14 mouse cellular contexts compared by ENCODE assay signal in genomic region chr2:157427164-157427563, GRCm38 (mm10). TPM values are rescaled to one million over a fixed set of nuclear protein-coding genes. Genes with fewer than 3 reads are reported as not detected.
A peak's percentile ranks its signal among the peaks of the same experiment; 100 is the strongest.
DNase-seq lines count a peak whose midpoint lies in the region; ATAC-seq and TF ChIP-seq lines count a peak whose summit lies in the region.
"Had no signal": no experiment of that assay in that cellular context is flagged by ENCODE, and none has a peak within 500 bp of the region (broad histone marks: within the 10 kb centered on the region; RNA-seq: fewer than 3 reads in every experiment).

No protein-coding gene starts in this region.

- H3K27ac ChIP-seq in hindbrain, embryonic 12.5 days: 0 out of 2 replicates have a peak overlapping the region, but pooled peaks have one; percentile 1
- H3K27ac ChIP-seq in hindbrain, embryonic 14.5 days: no peak overlapping the region
- peak overlapping the region; percentile 30; the same call in 1 of the 2 replicates for H3K27ac ChIP-seq in stomach, embryonic 16.5 days (ENCODE audit: low read length)
- H3K27ac ChIP-seq in stomach, postnatal 0 days (replicated peaks): no peak overlapping the region
- peak overlapping the region; percentile 100; the same call in 1 of the 2 replicates for H3K27ac ChIP-seq in small intestine, adult 2 months (ENCODE audit: insufficient read depth, low read depth, low read length)

- DNase-seq in cerebellum, adult 18-20 months: peak; percentile 27 to 28
- no peak for DNase-seq in hindbrain, embryonic 14.5 days (ENCODE audit: low spot score)
- DNase-seq in stomach, postnatal 0 days (ENCODE audit: low spot score): no peak
- DNase-seq in kidney, postnatal 4 days: no peak
- DNase-seq: adrenal gland, postnatal 25 days; gastrocnemius, postnatal 10 days; heart, postnatal 36 days; kidney, adult 2 months; kidney, postnatal 36 days; lung, postnatal 36 days had no signal

- H3K36me3 ChIP-seq in hindbrain, embryonic 12.5 days: peaks cover 11% of the 10 kb centered on the region; the same call in 1 of the 2 replicates
- H3K36me3 ChIP-seq in hindbrain, embryonic 14.5 days (replicated peaks; ENCODE audit: control insufficient read depth, insufficient read depth): peaks cover 26% of the 10 kb centered on the region
- H3K36me3 ChIP-seq in stomach, embryonic 16.5 days (ENCODE audit: control insufficient read depth, insufficient read depth, low read length): no peaks in the 10 kb centered on the region; the same call in 1 of the 2 replicates
- peaks cover 6% of the 10 kb centered on the region; the same call in 1 of the 2 replicates for H3K36me3 ChIP-seq in stomach, postnatal 0 days (ENCODE audit: control insufficient read depth, insufficient read depth, low read length)
- H3K36me3 ChIP-seq in small intestine, adult 2 months (ENCODE audit: control insufficient read depth, insufficient read depth, low read length): peaks cover 19% of the 10 kb centered on the region

- peaks cover 80% of the 10 kb centered on the region for H3K4me1 ChIP-seq in hindbrain, embryonic 12.5 days
- peaks cover 71% of the 10 kb centered on the region for H3K4me1 ChIP-seq in hindbrain, embryonic 14.5 days (replicated peaks; ENCODE audit: control insufficient read depth, insufficient read depth, low read length)
- peaks cover 72% of the 10 kb centered on the region for H3K4me1 ChIP-seq in stomach, embryonic 16.5 days (ENCODE audit: control insufficient read depth, insufficient read depth, low read length)
- peaks cover 9% of the 10 kb centered on the region for H3K4me1 ChIP-seq in stomach, postnatal 0 days (replicated peaks; ENCODE audit: control insufficient read depth, insufficient read depth)
- peaks cover 66% of the 10 kb centered on the region for H3K4me1 ChIP-seq in small intestine, adult 2 months (ENCODE audit: control insufficient read depth, insufficient read depth, insufficient read length, low read length)

- 0 out of 2 replicates have a peak overlapping the region, but pooled peaks have one; percentile 25 for H3K9ac ChIP-seq in hindbrain, embryonic 12.5 days
- H3K9ac ChIP-seq in hindbrain, embryonic 14.5 days: no peak overlapping the region
- no peak overlapping the region for H3K9ac ChIP-seq in stomach, embryonic 16.5 days (ENCODE audit: low read length)
- no peak overlapping the region for H3K9ac ChIP-seq in stomach, postnatal 0 days (ENCODE audit: low read length)

- no peak for TF ChIP-seq CTCF in stomach, postnatal 0 days (IDR thresholded peaks at IDR 0.05; ENCODE audit: low read depth)
- TF ChIP-seq CTCF in small intestine, adult 2 months (IDR thresholded peaks at IDR 0.05; ENCODE audit: extremely low read depth, insufficient read length, insufficient replicate concordance, low read depth, low read length): no peak

- H3K9me3 ChIP-seq in hindbrain, embryonic 12.5 days (replicated peaks): no peaks in the 10 kb centered on the region
- no peaks in the 10 kb centered on the region for H3K9me3 ChIP-seq in hindbrain, embryonic 14.5 days (ENCODE audit: control insufficient read depth, low read length)
- H3K9me3 ChIP-seq in stomach, embryonic 16.5 days (replicated peaks; ENCODE audit: control insufficient read depth, low read length): no peaks in the 10 kb centered on the region
- H3K9me3 ChIP-seq in stomach, postnatal 0 days (ENCODE audit: control insufficient read depth, low read length): no peaks in the 10 kb centered on the region

- no peak overlapping the region for H3K4me2 ChIP-seq in hindbrain, embryonic 12.5 days (replicated peaks)
- H3K4me2 ChIP-seq in hindbrain, embryonic 14.5 days (replicated peaks): no peak overlapping the region
- H3K4me2 ChIP-seq in stomach, embryonic 16.5 days (ENCODE audit: low read depth, low read length): no peak overlapping the region
- H3K4me2 ChIP-seq in stomach, postnatal 0 days (replicated peaks; ENCODE audit: low read depth): no peak overlapping the region

- no peak for ATAC-seq in cerebellum, adult (ENCODE audit: insufficient number of reproducible peaks, low FRiP score, low TSS enrichment)
- no peak for ATAC-seq in hindbrain, embryonic 12.5 days (ENCODE audit: low FRiP score)
- no peak for ATAC-seq in hindbrain, embryonic 14.5 days (ENCODE audit: low FRiP score)
- ATAC-seq in stomach, embryonic 16.5 days (ENCODE audit: insufficient read depth, low FRiP score): no peak
- ATAC-seq in stomach, postnatal 0 days (ENCODE audit: low FRiP score, low TSS enrichment): no peak

- H3K27me3 ChIP-seq in hindbrain, embryonic 12.5 days: no peaks in the 10 kb centered on the region
- no peaks in the 10 kb centered on the region for H3K27me3 ChIP-seq in hindbrain, embryonic 14.5 days (ENCODE audit: control insufficient read depth, insufficient read depth, low read length)
- H3K27me3 ChIP-seq in stomach, embryonic 16.5 days (ENCODE audit: control insufficient read depth, insufficient read depth, low read length): no peaks in the 10 kb centered on the region
- no peaks in the 10 kb centered on the region for H3K27me3 ChIP-seq in stomach, postnatal 0 days (ENCODE audit: control insufficient read depth, insufficient read depth, low read length)
- no peaks in the 10 kb centered on the region for H3K27me3 ChIP-seq in small intestine, adult 2 months (ENCODE audit: control insufficient read depth, insufficient read depth, low read length)

- H3K4me3 ChIP-seq in hindbrain, embryonic 12.5 days: no peak overlapping the region
- H3K4me3 ChIP-seq in hindbrain, embryonic 14.5 days (replicated peaks; ENCODE audit: low read length): no peak overlapping the region
- no peak overlapping the region for H3K4me3 ChIP-seq in stomach, embryonic 16.5 days (replicated peaks; ENCODE audit: low read length)
- no peak overlapping the region for H3K4me3 ChIP-seq in stomach, postnatal 0 days (ENCODE audit: low read depth, low read length)
- 0 out of 2 replicates have a peak overlapping the region, but pooled peaks have one; percentile 4 for H3K4me3 ChIP-seq in small intestine, adult 2 months (ENCODE audit: low read depth, low read length)

- TF ChIP-seq EP300 in stomach, postnatal 0 days (optimal IDR thresholded peaks at IDR 0.05): no peak

- TF ChIP-seq POLR2A in small intestine, adult 2 months (IDR thresholded peaks at IDR 0.05; ENCODE audit: low read depth, low read length): no peak

- WGBS in hindbrain, embryonic 12.5 days: 92% methylated on average over 5 of the region's 5 CpGs
- 83% methylated on average over 5 of the region's 5 CpGs for WGBS in hindbrain, embryonic 14.5 days
- WGBS in stomach, embryonic 16.5 days: 84% methylated on average over 5 of the region's 5 CpGs
- WGBS in stomach, postnatal 0 days: 86% methylated on average over 5 of the region's 5 CpGs
- WGBS in small intestine, adult 2 months: 80% methylated on average over 5 of the region's 5 CpGs

RNA-seq across cellular contexts. Expression of gene Src, which starts 8.9 kb away (rescaled TPM):
- polyA plus RNA-seq in hindbrain, embryonic 12.5 days (2016; fragmentation: Nextera tagmentation; extraction: Ambion mirVana): 33.6 and 35.1 TPM in 2 replicates
- 24.8 and 30.1 TPM in 2 replicates for polyA plus RNA-seq in hindbrain, embryonic 14.5 days (2014; fragmentation: Nextera tagmentation; extraction: Ambion mirVana)
- polyA plus RNA-seq in stomach, embryonic 16.5 days (2015; fragmentation: Nextera tagmentation; extraction: Ambion mirVana): 12.1 and 14.7 TPM in 2 replicates
- polyA plus RNA-seq in stomach, postnatal 0 days (2015; fragmentation: Nextera tagmentation; extraction: Ambion mirVana): 12.0 and 12.9 TPM in 2 replicates
- polyA plus RNA-seq in small intestine, adult 2 months (2012; rRNA removed): 65.9 and 161 TPM in 2 replicates

RNA-seq across cellular contexts. Expression of gene Manbal, which starts 59.8 kb away (rescaled TPM):
- polyA plus RNA-seq in hindbrain, embryonic 12.5 days (2016; fragmentation: Nextera tagmentation; extraction: Ambion mirVana): 72.4 and 73.9 TPM in 2 replicates
- 53.3 and 58.1 TPM in 2 replicates for polyA plus RNA-seq in hindbrain, embryonic 14.5 days (2014; fragmentation: Nextera tagmentation; extraction: Ambion mirVana)
- polyA plus RNA-seq in stomach, embryonic 16.5 days (2015; fragmentation: Nextera tagmentation; extraction: Ambion mirVana): 76.3 and 78.0 TPM in 2 replicates
- 68.8 and 68.9 TPM in 2 replicates for polyA plus RNA-seq in stomach, postnatal 0 days (2015; fragmentation: Nextera tagmentation; extraction: Ambion mirVana)
- polyA plus RNA-seq in small intestine, adult 2 months (2012; rRNA removed): 20.1 and 47.5 TPM in 2 replicates

Comparison
In these comparisons a context has a peak if more than half of its experiments do, and no peak if none do; other contexts are left out.
1. H3K27ac ChIP-seq: peak in hindbrain, embryonic 12.5 days (single experiment), stomach, embryonic 16.5 days (single experiment) and small intestine, adult 2 months (single experiment); none in hindbrain, embryonic 14.5 days (single experiment) and stomach, postnatal 0 days (single experiment).
2. DNase-seq: peak in cerebellum, adult 18-20 months (2 of 2); none in hindbrain, embryonic 14.5 days (single experiment), stomach, postnatal 0 days (single experiment) and kidney, postnatal 4 days (0 of 2).